Mouse (Mus musculus): ENCODE results near the gene Pknox2. TPM values are rescaled to one million over a fixed set of nuclear protein-coding genes. Genes with fewer than 3 reads are reported as not detected.

Pknox2 gene
- polyA plus RNA-seq, 1 experiment from 2014 or later: 35.0 TPM

DNA sequence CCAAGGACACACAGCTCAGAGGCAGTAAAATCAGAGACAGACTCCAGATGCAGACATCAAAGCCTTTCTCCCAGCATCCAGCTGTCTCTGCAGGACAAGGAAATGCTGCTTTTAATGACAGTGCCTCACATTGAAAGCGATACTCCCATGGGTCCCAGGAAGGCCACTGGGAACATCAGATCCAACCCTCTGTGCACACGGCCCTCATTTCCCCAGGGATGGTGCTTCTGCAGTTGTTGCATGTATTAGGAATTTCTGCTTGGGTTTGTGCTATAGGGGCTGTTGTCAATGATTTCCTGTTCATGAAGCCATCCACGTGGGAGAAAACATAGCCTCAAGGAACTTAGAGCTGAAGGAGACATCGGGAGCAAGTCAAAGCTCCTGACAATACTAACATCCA, 8.3 kb downstream of the Pknox2 start:
- Histone ChIP-seq H3K27me3 (replicated peaks) (no peaks in the 10 kb centered on the region), H3K4me2 (no peak overlapping the region), H3K4me1 (peaks cover 54% of the 10 kb centered on the region), H3K4me3 (no peak overlapping the region), H3K9me3 (no peaks in the 10 kb centered on the region), H3K36me3 (replicated peaks) (no peaks in the 10 kb centered on the region), H3K27ac (no peak overlapping the region), H3K9ac (no peak overlapping the region)
- WGBS: 49% methylated on average over 4 of the region's 4 CpGs
- no peak for ATAC-seq (replicated peaks)

DNA sequence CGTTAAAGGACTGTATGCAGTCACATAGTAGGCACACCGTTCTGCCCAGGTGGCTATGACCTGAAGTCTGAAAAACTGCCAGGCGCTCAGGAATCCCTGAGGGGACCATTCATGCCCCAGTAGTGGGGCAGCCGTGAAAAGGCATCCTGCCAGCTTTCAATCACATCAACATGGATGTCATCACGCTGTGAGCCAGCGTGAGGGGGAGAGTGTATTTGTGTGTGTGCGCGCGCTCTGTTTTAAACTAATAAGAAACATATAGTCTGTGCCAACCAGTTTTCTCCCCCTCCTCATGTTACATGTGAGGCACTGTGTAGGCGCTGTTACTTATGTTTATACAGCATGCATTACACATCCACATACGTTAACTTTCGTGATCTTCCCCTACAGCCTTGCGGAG, 10.9 kb downstream of the Pknox2 start:
- H3K9me3 ChIP-seq: no peaks in the 10 kb centered on the region
- no peaks in the 10 kb centered on the region for H3K27me3 ChIP-seq (replicated peaks)
- peaks cover 31% of the 10 kb centered on the region for H3K4me1 ChIP-seq
- H3K9ac ChIP-seq: no peak overlapping the region
- H3K4me2 ChIP-seq: no peak overlapping the region
- H3K36me3 ChIP-seq (replicated peaks): no peaks in the 10 kb centered on the region
- H3K27ac ChIP-seq: no peak overlapping the region
- 0 out of 2 replicates have a peak, but pooled peaks have one; percentile 18 for ATAC-seq (replicated peaks)
- WGBS: 70% methylated on average over 13 of the region's 13 CpGs
- no peak overlapping the region for H3K4me3 ChIP-seq

DNA sequence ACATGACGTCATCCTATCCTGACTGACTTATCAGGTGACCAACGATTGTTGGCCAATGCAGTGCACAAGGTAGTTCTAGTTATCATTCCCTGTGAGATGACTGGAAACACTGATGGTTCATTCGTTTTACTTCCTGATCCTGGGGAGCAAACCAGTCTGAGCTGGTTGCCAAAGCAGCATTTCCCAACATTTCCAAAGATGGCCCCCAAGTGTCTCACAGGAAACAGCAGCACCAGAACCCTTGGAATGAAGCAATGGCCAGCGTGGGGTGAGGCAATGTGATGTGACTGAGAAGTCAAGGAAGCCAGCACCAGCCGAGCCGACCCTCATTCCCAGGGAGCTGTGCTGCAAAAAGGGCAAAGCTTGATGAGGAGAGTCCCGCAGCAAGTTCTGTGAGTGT, 13.7 kb downstream of the Pknox2 start:
- Histone ChIP-seq H3K4me3 (no peak overlapping the region), H3K27ac (no peak overlapping the region), H3K4me2 (no peak overlapping the region), H3K9me3 (no peaks in the 10 kb centered on the region), H3K4me1 (peaks cover 9% of the 10 kb centered on the region; the same call in 1 of the 2 replicates), H3K36me3 (replicated peaks) (no peaks in the 10 kb centered on the region), H3K27me3 (replicated peaks) (no peaks in the 10 kb centered on the region), H3K9ac (no peak overlapping the region)
- WGBS: 87% methylated on average over 7 of the region's 7 CpGs
- no peak for ATAC-seq (replicated peaks)

DNA sequence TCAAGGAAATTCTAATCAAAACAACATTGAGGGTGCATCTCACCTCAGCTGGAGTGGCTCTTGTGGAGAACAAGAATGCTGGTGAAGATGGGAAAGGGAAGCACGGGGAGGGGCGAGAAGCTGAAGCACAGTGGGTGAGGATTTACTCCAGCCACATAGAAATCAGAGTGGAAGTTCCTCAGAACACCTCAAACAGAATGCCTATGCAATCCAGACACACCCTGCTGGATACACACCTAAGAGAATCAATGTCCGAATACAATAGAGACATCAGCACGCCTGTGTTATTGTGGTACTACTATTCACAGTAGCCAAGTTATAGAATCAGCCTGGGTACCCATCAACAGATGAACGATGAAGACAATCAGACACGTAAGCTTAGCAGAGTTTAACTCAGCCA, 18.2 kb downstream of the Pknox2 start:
- 90% methylated on average over 6 of the region's 6 CpGs for WGBS
- no peak overlapping the region for H3K9ac ChIP-seq
- ATAC-seq (replicated peaks): no peak
- no peak overlapping the region for H3K4me2 ChIP-seq
- H3K4me3 ChIP-seq: no peak overlapping the region
- H3K4me1 ChIP-seq: no peaks in the 10 kb centered on the region
- H3K9me3 ChIP-seq: no peaks in the 10 kb centered on the region
- no peaks in the 10 kb centered on the region for H3K36me3 ChIP-seq (replicated peaks)
- H3K27me3 ChIP-seq (replicated peaks): no peaks in the 10 kb centered on the region
- H3K27ac ChIP-seq: no peak overlapping the region

- no peaks in the 10 kb centered on the region for H3K27me3 ChIP-seq (replicated peaks)
These were observed 21.0 kb downstream of the Pknox2 start for GRCm38 (mm10) chr9:37126197-37126596.

GRCm38 (mm10) chr9:37124696-37125480, 22.3 kb downstream of the Pknox2 start:
- H3K27me3 ChIP-seq (replicated peaks): no peaks in the 10 kb centered on the region
- no peak overlapping the region for H3K4me2 ChIP-seq
- ATAC-seq (replicated peaks): no peak
- 78% methylated on average over 8 of the region's 8 CpGs for WGBS
- H3K27ac ChIP-seq: no peak overlapping the region
- no peaks in the 10 kb centered on the region for H3K9me3 ChIP-seq
- peaks cover 19% of the 10 kb centered on the region for H3K4me1 ChIP-seq
- H3K4me3 ChIP-seq: no peak overlapping the region
- no peaks in the 10 kb centered on the region for H3K36me3 ChIP-seq (replicated peaks)
- H3K9ac ChIP-seq: no peak overlapping the region

More at GRCm38 (mm10) chr9:37126197-37126596, 21.0 kb downstream of the Pknox2 start:
- H3K36me3 ChIP-seq (replicated peaks): no peaks in the 10 kb centered on the region
- no peak for ATAC-seq (replicated peaks)
- no peak overlapping the region for H3K27ac ChIP-seq
- no peak overlapping the region for H3K4me3 ChIP-seq
- 92% methylated on average over 2 of the region's 2 CpGs for WGBS
- H3K4me1 ChIP-seq: peaks cover 19% of the 10 kb centered on the region
- no peak overlapping the region for H3K4me2 ChIP-seq
- no peak overlapping the region for H3K9ac ChIP-seq
- H3K9me3 ChIP-seq: no peaks in the 10 kb centered on the region

DNA sequence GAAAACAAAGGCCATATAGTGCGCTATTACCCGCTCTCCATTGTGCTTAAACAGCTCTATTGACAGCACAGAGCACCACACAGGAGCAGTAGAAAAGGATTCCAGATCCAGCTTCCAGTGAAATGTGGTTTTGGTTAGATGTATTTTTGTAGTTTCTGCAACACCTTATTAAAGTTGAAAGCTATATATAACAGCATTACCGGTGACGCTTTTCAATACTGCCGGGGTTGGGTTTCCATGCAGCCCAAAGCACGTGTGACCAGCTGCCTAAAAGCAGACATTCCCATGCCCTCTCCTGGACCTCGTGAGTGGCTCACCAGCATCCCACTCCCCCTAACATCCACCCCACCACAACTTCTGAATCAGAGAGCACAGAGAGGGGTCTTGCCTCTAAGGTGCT, 23.8 kb downstream of the Pknox2 start:
- Histone ChIP-seq H3K4me2 (no peak overlapping the region), H3K4me1 (peaks cover 19% of the 10 kb centered on the region), H3K27ac (no peak overlapping the region), H3K9me3 (no peaks in the 10 kb centered on the region), H3K27me3 (replicated peaks) (no peaks in the 10 kb centered on the region), H3K4me3 (no peak overlapping the region), H3K36me3 (replicated peaks) (no peaks in the 10 kb centered on the region; the same call in 1 of the 2 replicates), H3K9ac (no peak overlapping the region)
- WGBS: 66% methylated on average over 7 of the region's 7 CpGs
- ATAC-seq (replicated peaks): peak; percentile 31; the same call in 1 of the 2 replicates

DNA sequence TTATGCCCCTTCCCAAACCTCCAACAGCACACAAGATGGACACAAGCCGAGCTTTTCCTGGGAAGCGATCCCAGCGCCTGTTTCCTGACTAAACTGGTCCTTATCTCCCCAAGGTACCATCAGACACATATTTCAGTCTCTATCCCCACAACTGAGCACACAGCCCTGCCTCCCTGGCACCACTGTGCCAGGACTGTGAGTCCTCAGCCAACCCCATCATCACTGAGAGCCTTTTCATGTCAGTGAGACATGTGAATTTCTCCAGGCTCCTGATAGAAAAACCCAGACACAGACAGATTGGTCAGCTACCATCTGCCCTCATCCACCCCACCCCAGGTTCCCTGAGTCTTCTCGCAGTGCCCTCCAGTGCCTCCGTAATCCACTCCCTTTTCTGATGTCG, 24.2 kb downstream of the Pknox2 start:
- peak; percentile 41; the same call in 1 of the 2 replicates for ATAC-seq (replicated peaks)
- no peaks in the 10 kb centered on the region for H3K9me3 ChIP-seq
- H3K36me3 ChIP-seq (replicated peaks): no peaks in the 10 kb centered on the region; the same call in 1 of the 2 replicates
- H3K4me1 ChIP-seq: peaks cover 19% of the 10 kb centered on the region
- H3K4me3 ChIP-seq: no peak overlapping the region
- no peak overlapping the region for H3K9ac ChIP-seq
- no peak overlapping the region for H3K4me2 ChIP-seq
- H3K27me3 ChIP-seq (replicated peaks): no peaks in the 10 kb centered on the region
- 58% methylated on average over 6 of the region's 6 CpGs for WGBS
- no peak overlapping the region for H3K27ac ChIP-seq

DNA sequence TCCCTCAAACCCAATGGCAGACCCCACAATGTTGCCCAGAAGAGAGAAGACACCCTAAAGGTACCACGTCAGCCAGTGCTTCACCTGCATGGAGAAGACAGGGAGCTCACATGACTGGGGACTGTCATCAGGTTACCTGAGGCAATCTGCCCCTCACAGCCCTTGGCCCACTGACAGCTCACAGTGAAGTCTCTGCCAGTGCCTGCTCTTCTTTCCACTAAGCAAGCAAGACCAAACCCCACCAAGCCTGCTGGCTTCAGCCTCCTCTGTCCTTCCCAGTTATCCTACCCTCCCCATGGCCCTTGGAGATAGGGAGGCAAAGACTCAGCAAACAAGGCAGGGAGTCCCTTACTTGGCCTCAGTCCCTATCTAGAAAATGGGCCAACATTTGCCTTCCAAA, 24.8 kb downstream of the Pknox2 start:
- no peaks in the 10 kb centered on the region for H3K27me3 ChIP-seq (replicated peaks)
- WGBS: 65% methylated on average over 1 of the region's 1 CpGs
- no peaks in the 10 kb centered on the region for H3K9me3 ChIP-seq
- no peaks in the 10 kb centered on the region; the same call in 1 of the 2 replicates for H3K36me3 ChIP-seq (replicated peaks)
- no peak overlapping the region for H3K4me3 ChIP-seq
- no peak overlapping the region for H3K27ac ChIP-seq
- H3K9ac ChIP-seq: no peak overlapping the region
- H3K4me1 ChIP-seq: peaks cover 19% of the 10 kb centered on the region
- no peak for ATAC-seq (replicated peaks)
- H3K4me2 ChIP-seq: no peak overlapping the region

DNA sequence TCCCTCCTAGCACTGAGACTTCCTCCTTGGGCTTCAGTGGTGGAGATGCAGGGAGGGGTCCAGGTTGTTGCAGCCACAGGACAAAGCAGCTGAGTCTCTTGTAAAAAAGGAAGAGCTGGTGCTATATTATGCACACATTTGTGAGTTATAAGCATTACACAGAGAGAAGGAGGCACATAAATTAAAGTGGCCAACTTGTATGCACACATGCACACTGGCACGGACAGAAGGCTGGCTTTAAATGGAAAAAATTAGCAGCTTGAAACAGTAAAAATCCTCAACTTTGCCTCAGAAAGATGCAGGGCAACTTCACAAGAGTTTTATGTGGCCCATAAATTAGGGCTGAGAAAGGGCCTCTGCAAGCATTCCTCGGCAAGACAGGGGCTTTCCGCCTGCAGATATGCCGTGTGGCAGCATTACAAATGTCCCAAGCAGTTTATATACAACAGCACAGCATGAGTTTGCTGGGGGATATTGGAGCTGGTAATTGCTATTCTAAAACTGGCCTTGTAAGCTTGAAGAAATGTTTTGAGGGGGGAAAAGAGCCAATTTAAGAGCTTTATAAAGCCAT, 25.4 kb downstream of the Pknox2 start:
- no peak overlapping the region for H3K27ac ChIP-seq
- H3K4me2 ChIP-seq: no peak overlapping the region
- no peaks in the 10 kb centered on the region for H3K9me3 ChIP-seq
- H3K36me3 ChIP-seq (replicated peaks): no peaks in the 10 kb centered on the region; the same call in 1 of the 2 replicates
- peaks cover 20% of the 10 kb centered on the region for H3K4me1 ChIP-seq
- no peak for ATAC-seq (replicated peaks)
- H3K9ac ChIP-seq: no peak overlapping the region
- WGBS: 36% methylated on average over 4 of the region's 4 CpGs
- H3K27me3 ChIP-seq (replicated peaks): no peaks in the 10 kb centered on the region
- H3K4me3 ChIP-seq: no peak overlapping the region

DNA sequence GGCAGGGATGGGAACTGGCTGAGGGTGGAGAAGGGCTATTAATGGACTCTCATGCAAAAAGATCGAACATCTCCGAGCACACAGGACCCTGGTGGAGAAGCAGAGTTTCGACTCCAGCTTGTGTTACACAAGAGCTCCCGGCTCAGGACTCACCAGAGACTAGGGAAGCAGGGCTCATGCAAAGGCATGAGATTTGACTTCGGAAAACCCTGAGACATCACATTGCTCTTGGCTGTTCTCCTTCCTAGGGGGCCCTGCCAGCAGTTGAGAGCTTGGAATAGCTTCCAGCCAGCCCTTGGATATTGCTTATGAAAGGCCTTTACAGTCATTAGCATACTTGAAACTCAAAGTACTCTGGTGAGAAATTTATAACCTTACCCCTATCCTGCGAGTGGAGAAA, 26.4 kb downstream of the Pknox2 start:
- H3K27me3 ChIP-seq (replicated peaks): no peaks in the 10 kb centered on the region
- ATAC-seq (replicated peaks): no peak
- H3K9me3 ChIP-seq: no peaks in the 10 kb centered on the region
- no peak overlapping the region for H3K9ac ChIP-seq
- WGBS: 78% methylated on average over 6 of the region's 6 CpGs
- H3K4me2 ChIP-seq: no peak overlapping the region
- no peak overlapping the region for H3K4me3 ChIP-seq
- H3K36me3 ChIP-seq (replicated peaks): no peaks in the 10 kb centered on the region; the same call in 1 of the 2 replicates
- H3K27ac ChIP-seq: no peak overlapping the region
- H3K4me1 ChIP-seq: peaks cover 26% of the 10 kb centered on the region

DNA sequence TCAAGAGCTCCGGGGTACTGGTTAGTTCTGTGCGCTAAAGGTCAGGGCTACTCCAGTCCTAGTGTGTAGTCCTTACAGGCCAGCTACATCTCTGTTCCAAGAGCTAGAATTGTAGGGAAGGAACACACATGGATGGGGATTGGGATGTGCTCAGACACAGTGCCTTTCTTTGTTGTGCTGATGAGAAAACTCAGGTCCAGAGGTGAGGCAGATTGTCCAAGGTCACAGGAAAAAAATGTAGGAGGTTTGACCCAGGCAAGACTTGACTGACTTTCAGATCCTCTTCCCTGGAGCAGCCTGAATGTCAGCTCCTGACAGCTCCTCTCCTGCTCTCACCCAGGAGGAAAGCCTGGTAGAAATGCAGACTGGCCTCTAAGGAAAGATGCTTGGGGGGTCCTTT, 29.7 kb downstream of the Pknox2 start:
- H3K4me1 ChIP-seq: peaks cover 28% of the 10 kb centered on the region
- H3K9me3 ChIP-seq: no peaks in the 10 kb centered on the region
- H3K36me3 ChIP-seq (replicated peaks): no peaks in the 10 kb centered on the region; the same call in 1 of the 2 replicates
- H3K9ac ChIP-seq: no peak overlapping the region
- ATAC-seq (replicated peaks): no peak
- no peak overlapping the region for H3K27ac ChIP-seq
- H3K4me3 ChIP-seq: no peak overlapping the region
- WGBS: 96% methylated on average over 2 of the region's 2 CpGs
- no peak overlapping the region for H3K4me2 ChIP-seq
- H3K27me3 ChIP-seq (replicated peaks): no peaks in the 10 kb centered on the region
